Mouse (Mus musculus) olfactory bulb, adult 2 months (tissue): ENCODE measurements around the gene Aatk.

Experiments used
- CTCF ChIP-seq: fragments of 200-500 bp; IDR thresholded peaks from 2 replicates; pipeline ENCODE4 v1.5.1; 2012; ENCODE audit warnings: low read depth, mild to moderate bottlenecking, low read length, moderate library complexity; ENCODE audit not compliant: insufficient read depth
- POLR2A ChIP-seq: fragments of 200-500 bp; IDR thresholded peaks from 2 replicates; pipeline ENCODE4 v1.6.1; 2012; ENCODE audit warnings: mild to moderate bottlenecking, low read depth, low read length, moderate library complexity; ENCODE audit not compliant: insufficient read depth

GRCm38 (mm10) chr11:120040440-120040839, 6.5 kb downstream of the Aatk start:
- no peak for TF ChIP-seq CTCF
- TF ChIP-seq POLR2A = no peak
